Mouse (Mus musculus) liver, adult 2 months (tissue): ENCODE results near the gene Chrm3. TPM values are rescaled to one million over a fixed set of nuclear protein-coding genes. Genes with fewer than 3 reads are reported as not detected.
A peak's percentile ranks its signal among the peaks of the same experiment; 100 is the strongest.

ENCODE experiments used
- DNase-seq: peaks from one replicate; pipeline ENCODE4 v3.0.0-alpha.2; 2011; ENCODE audit warnings: low read depth, low spot score; ENCODE audit errors: extremely low read depth
- H3K27ac ChIP-seq: fragments of 200-500 bp; replicated peaks from 2 replicates; pipeline ENCODE4 v1.5.1; 2012; ENCODE audit warnings: low read depth, mild to moderate bottlenecking, control low read depth, inconsistent platforms, low read length; ENCODE audit not compliant: insufficient read depth
- H3K27me3 ChIP-seq: fragments of 200-500 bp; 2 replicates; pipeline ENCODE4 v1.6.1; 2012; ENCODE audit warnings: mild to moderate bottlenecking, moderate library complexity, low read length, inconsistent platforms; ENCODE audit not compliant: control insufficient read depth, insufficient read depth
- H3K36me3 ChIP-seq: fragments of 200-500 bp; 2 replicates; pipeline ENCODE4 v1.6.1; 2012; ENCODE audit warnings: low read length, inconsistent platforms; ENCODE audit not compliant: control insufficient read depth, insufficient read depth
- H3K4me1 ChIP-seq: fragments of 200-500 bp; 2 replicates; pipeline ENCODE4 v1.6.1; 2011; ENCODE audit warnings: low read length; ENCODE audit not compliant: control insufficient read depth, insufficient read depth
- H3K4me3 ChIP-seq: fragments of 200-500 bp; 2 replicates; pipeline ENCODE4 v1.5.1; 2011; ENCODE audit warnings: low read depth, mild to moderate bottlenecking, control low read depth, low read length, moderate library complexity; ENCODE audit not compliant: insufficient read depth
- H3K79me2 ChIP-seq: fragments of 200-500 bp; 2 replicates; pipeline ENCODE4 v1.6.1; 2012; ENCODE audit warnings: inconsistent platforms, mild to moderate bottlenecking, low read length, moderate library complexity; ENCODE audit not compliant: control insufficient read depth, insufficient read depth
- H3K9ac ChIP-seq: fragments of 200-500 bp; 2 replicates; pipeline ENCODE4 v1.6.1; 2012; ENCODE audit warnings: low read depth, mild to moderate bottlenecking, control low read depth, inconsistent platforms, low read length
- CTCF ChIP-seq: fragments of 200-500 bp; IDR thresholded peaks from 2 replicates; pipeline ENCODE4 v1.5.1; 2011; ENCODE audit warnings: low read depth, low read length, control low read depth
- POLR2A ChIP-seq: fragments of 200-500 bp; IDR thresholded peaks from 2 replicates; pipeline ENCODE4 v1.6.1; 2011; ENCODE audit warnings: low read length, control low read depth; ENCODE audit not compliant: insufficient read depth; ENCODE audit errors: extremely low read depth
- WGBS: fragments of 180-500 bp; shearing (Covaris S2); methylation state at CpG from one replicate; pipeline ENCODE4 v1.1.7; 2018; 5-methylcytosine and 5-hydroxymethylcytosine counted together
- polyA plus RNA-seq: library from polyadenylated mRNA; depleted of rRNA; stranded (reverse); fragments of >200 nt; gene quantifications from 2 replicates; pipeline ENCODE4 v1.2.3, GENCODE M21; 2012
- total RNA-seq: library from RNA; depleted of rRNA; stranded (reverse); fragments of >200 nt; gene quantifications from 2 replicates; pipeline ENCODE4 v1.2.3, GENCODE M21; 2014

The Chrm3 gene
- total and polyA plus RNA-seq, 2 experiments = 0.17 to 0.18 TPM

DNA sequence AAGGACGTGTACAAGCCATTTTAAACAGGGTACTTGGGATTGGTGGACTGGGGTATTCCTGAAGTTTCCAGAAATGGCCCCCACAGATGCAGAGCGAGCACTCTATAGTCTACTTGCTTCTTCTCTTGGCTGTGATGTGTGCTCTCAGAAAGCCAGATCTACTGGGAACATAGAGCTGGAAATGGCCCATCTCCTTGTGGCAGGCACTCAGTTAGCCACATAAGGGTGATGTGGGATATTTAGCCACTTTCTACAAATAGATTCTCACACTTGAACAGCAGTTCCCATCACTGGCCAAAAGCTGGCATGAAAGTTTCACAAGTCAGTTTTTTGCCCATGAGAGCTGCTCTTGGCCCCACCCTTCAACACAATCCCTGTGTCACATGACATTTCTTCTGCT is 65.5 kb downstream of the Chrm3 start:
- TF ChIP-seq POLR2A (no peak), CTCF (no peak)
- H3K79me2 ChIP-seq = no peaks in the 10 kb centered on the region
- H3K27ac ChIP-seq = no peak overlapping the region
- no peak for DNase-seq
- no peak overlapping the region for H3K4me3 ChIP-seq
- WGBS = 53% methylated on average over 2 of the region's 2 CpGs
- no peaks in the 10 kb centered on the region for H3K4me1 ChIP-seq
- no peaks in the 10 kb centered on the region for H3K36me3 ChIP-seq
- H3K27me3 ChIP-seq = no peaks in the 10 kb centered on the region
- no peak overlapping the region for H3K9ac ChIP-seq

- H3K27ac ChIP-seq = no peak overlapping the region
- no peaks in the 10 kb centered on the region for H3K36me3 ChIP-seq
- no peaks in the 10 kb centered on the region for H3K79me2 ChIP-seq
- TF ChIP-seq CTCF (no peak), POLR2A (no peak)
- H3K27me3 ChIP-seq = no peaks in the 10 kb centered on the region
- no peak for DNase-seq
- H3K4me1 ChIP-seq = no peaks in the 10 kb centered on the region
- WGBS = 75% methylated on average over 4 of the region's 4 CpGs
- H3K4me3 ChIP-seq = no peak overlapping the region
- no peak overlapping the region for H3K9ac ChIP-seq
Observed at GRCm38 (mm10) chr13:10284331-10284730, 76.3 kb downstream of the Chrm3 start.

DNA sequence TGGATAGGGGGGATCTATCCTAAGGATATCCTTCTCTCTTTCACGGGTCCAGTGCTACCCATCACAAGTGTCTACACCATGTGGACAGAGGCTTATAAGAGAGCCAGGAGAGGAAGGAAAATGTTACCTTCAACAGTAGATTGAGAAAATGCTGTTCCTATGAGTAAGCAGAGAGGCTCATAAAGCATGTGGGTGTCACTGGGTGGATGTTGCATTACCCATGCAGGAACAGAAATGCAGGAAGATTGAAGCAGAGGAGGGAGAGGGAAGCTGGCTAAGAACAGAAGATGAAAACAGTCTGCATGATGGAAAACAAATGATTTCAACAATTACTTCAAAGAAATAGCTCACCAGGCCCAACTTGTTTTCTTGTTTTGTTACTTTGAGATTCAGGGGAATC is 85.7 kb downstream of the Chrm3 start:
- no peak overlapping the region for H3K4me3 ChIP-seq
- DNase-seq = no peak
- TF ChIP-seq CTCF = no peak
- no peak for TF ChIP-seq POLR2A
- no peaks in the 10 kb centered on the region for H3K79me2 ChIP-seq
- H3K9ac ChIP-seq = no peak overlapping the region
- H3K36me3 ChIP-seq = no peaks in the 10 kb centered on the region
- H3K4me1 ChIP-seq = no peaks in the 10 kb centered on the region
- no peaks in the 10 kb centered on the region for H3K27me3 ChIP-seq
- WGBS = 47% methylated on average over 1 of the region's 1 CpGs
- H3K27ac ChIP-seq = no peak overlapping the region

DNA sequence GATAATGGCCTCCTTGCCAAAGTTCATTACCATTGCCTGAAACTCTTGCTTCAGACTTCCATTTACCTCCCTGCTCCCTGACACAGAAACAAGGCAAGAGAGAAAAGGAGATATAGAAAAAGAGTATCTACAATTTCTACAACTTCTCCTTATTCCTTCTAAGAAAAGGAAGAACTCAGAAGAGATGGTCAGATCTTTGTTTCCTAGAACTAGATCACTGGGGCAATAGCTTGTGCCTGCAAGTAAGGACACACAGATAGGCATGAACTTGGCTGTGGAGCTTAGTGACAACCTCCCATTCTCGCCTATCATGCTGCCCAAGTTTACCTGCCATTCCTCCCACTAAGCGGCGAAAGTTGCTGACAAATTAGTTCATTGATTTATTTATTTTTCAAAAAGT is 96.9 kb downstream of the Chrm3 start:
- H3K36me3 ChIP-seq = no peaks in the 10 kb centered on the region
- H3K9ac ChIP-seq = no peak overlapping the region
- H3K27ac ChIP-seq = no peak overlapping the region
- H3K27me3 ChIP-seq = no peaks in the 10 kb centered on the region
- DNase-seq = peak; percentile 79
- no peak for TF ChIP-seq CTCF
- no peak for TF ChIP-seq POLR2A
- no peaks in the 10 kb centered on the region for H3K4me1 ChIP-seq
- no peaks in the 10 kb centered on the region for H3K79me2 ChIP-seq
- no peak overlapping the region for H3K4me3 ChIP-seq
- WGBS = 57% methylated on average over 3 of the region's 3 CpGs

GRCm38 (mm10) chr13:10253049-10253448 is 107.6 kb downstream of the Chrm3 start:
- Histone ChIP-seq H3K9ac (no peak overlapping the region), H3K4me3 (no peak overlapping the region), H3K79me2 (no peaks in the 10 kb centered on the region), H3K27ac (no peak overlapping the region), H3K4me1 (no peaks in the 10 kb centered on the region), H3K36me3 (no peaks in the 10 kb centered on the region), H3K27me3 (no peaks in the 10 kb centered on the region)
- DNase-seq = peak; percentile 18
- TF ChIP-seq CTCF = no peak
- TF ChIP-seq POLR2A = no peak

- H3K9ac ChIP-seq = no peak overlapping the region
- H3K4me3 ChIP-seq = no peak overlapping the region
- H3K4me1 ChIP-seq = no peaks in the 10 kb centered on the region
- TF ChIP-seq CTCF = no peak
- TF ChIP-seq POLR2A = no peak
- DNase-seq = no peak
- H3K27ac ChIP-seq = no peak overlapping the region
- no peaks in the 10 kb centered on the region for H3K36me3 ChIP-seq
- no peaks in the 10 kb centered on the region for H3K27me3 ChIP-seq
- no peaks in the 10 kb centered on the region for H3K79me2 ChIP-seq
- WGBS = 79% methylated on average over 5 of the region's 5 CpGs
Observed at GRCm38 (mm10) chr13:10251499-10252179, 109.0 kb downstream of the Chrm3 start.
